Mouse (Mus musculus) embryonic fibroblast, embryonic 13.5 days (primary cell): ENCODE results near the gene Wsb1.

Experiments used
- CTCF ChIP-seq: IDR thresholded peaks from 2 replicates; pipeline ENCODE4 v1.5.1; 2011; ENCODE audit warnings: mild to moderate bottlenecking, control low read depth, low read length, moderate library complexity, borderline replicate concordance; ENCODE audit not compliant: insufficient read depth
- POLR2A ChIP-seq: IDR thresholded peaks from 2 replicates; pipeline ENCODE4 v1.6.1; 2011; ENCODE audit warnings: low read depth, mild to moderate bottlenecking, control low read depth, low read length, moderate library complexity

DNA sequence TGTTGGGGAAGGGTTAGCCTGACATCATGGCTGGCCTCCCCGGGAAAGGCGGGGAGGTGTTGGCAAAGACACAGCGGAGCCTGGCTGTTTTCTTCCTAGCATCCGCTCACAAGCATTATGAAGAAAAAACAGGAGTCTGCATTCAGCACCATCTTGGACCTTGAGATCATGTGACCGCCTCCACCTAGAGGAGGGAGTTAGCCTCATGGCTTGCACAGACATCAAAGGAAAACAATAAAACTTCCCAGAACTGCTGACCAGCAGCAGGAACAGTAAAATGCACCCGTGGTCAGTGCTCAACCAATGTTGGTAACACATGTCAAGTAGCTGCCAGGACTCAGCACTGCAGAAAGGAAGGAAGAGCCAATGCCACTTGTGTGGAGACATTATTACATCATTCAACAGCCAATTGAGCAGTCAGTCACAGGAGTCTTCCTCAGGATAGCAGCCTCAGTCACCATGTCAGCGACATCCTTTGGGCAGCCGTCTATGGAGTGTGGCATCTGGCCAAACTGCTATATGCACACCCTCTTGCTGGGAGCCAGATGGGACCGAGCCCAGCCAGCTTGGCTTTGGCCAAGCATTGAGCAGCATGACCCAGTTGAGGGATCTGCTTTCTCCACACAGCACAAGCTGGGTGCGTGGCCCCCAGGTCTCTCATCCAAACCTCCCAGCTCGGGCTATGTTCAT lies 24.8 kb downstream of the Wsb1 start:
- TF ChIP-seq CTCF = no peak
- TF ChIP-seq POLR2A = no peak
